Mouse (Mus musculus): ENCODE results near the gene Eif3a. TPM values are rescaled to one million over a fixed set of nuclear protein-coding genes. Genes with fewer than 3 reads are reported as not detected.

Gene Eif3a
- polyA plus RNA-seq, 1 experiment from 2014 or later = 131 TPM

DNA sequence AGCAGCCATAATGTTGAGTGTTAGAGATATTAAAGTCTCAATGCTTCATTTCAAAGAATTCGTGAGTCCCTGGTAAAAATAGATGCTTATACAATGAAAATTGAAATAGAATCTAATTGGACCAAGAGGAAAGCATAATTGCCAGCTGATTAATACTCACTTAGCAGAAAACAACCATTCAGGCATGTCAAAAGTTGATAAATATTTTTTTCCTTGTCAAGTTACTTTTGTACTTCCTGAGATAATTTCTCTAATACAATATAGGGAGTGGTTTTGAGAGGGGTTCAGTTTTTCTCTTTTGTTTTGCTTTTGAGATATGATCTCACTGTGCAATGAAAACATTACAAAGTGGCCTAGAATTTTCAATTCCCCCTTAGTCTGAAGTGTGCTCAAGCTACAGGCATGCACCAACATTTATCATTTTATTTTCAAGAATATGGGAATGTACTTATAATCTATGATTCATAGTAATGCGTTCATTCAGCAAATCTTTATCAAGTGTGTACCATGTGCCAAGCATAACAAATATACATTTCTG is 2.8 kb upstream of the Eif3a start:
- H3K4me3 ChIP-seq = no peak overlapping the region
- H3K4me1 ChIP-seq = peaks cover 41% of the 10 kb centered on the region
- 0 out of 2 replicates have a peak, but pooled peaks cover 5% of the 10 kb centered on the region for H3K9me3 ChIP-seq (replicated peaks)
- no peak overlapping the region for H3K4me2 ChIP-seq
- 82% methylated on average over 2 of the region's 2 CpGs for WGBS (ENCODE audit: insufficient replicate concordance)
- no peak overlapping the region for H3K27ac ChIP-seq
- H3K9ac ChIP-seq = no peak overlapping the region; the same call in 1 of the 2 replicates
- ATAC-seq = no peak
- H3K36me3 ChIP-seq = no peaks in the 10 kb centered on the region
- no peaks in the 10 kb centered on the region for H3K27me3 ChIP-seq (replicated peaks)

DNA sequence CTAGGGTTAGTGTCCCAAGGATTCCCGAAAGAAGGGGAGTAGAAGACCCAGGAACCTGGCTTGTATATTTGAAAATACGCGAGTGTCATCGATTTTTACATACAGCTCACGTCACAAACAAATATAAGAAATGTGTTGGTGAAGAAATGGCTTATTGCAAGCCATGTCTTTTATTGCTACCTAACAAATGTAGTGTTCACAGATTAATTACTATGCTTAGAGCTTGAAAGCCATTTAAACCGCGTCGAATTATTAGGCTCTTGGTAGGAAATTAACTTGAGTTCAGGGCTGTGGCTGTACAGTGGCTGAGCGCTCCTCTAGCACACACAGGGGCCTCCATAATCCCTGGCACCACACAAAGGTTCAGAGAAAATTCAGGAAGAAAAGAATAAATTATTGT is 706 bp upstream of the Eif3a start:
- ATAC-seq = no peak
- Histone ChIP-seq H3K9ac (peak overlapping the region; percentile 100), H3K27ac (peak overlapping the region; percentile 99), H3K4me1 (peaks cover 46% of the 10 kb centered on the region), H3K4me3 (peak overlapping the region; percentile 99), H3K36me3 (peaks cover 7% of the 10 kb centered on the region), H3K9me3 (replicated peaks) (no peaks in the 10 kb centered on the region), H3K4me2 (peak overlapping the region; percentile 92), H3K27me3 (replicated peaks) (no peaks in the 10 kb centered on the region)
- 15% methylated on average over 9 of the region's 9 CpGs for WGBS (ENCODE audit: insufficient replicate concordance)

DNA sequence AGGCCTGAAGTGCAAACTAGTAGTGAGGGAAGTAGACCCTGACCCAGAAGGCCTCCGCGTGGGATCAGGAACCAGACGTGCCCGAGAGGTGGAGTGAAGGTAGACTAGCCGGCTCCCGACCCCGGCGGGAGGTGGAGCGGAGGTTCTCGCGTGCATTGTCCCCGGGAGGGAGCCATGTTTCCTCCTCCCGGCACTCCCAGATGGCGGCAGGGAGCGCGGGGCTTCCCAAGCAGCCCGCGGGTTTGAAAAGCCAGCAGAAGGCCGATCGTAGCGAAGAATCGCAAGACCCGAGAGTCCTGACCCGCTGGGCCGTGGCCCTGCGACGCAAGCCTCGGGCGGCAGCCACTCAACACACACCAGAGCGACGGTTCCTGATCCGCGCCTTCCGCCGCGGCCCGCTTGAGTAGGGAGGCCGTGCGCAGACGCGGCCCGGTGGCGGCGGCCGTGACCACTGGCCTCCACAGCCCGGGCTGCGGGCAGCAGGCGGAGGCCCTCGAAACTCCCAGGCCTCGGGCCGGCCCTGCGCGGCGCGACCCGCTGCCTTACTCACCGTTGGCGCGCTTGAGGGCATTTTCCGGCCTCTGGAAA is 445 bp downstream of the Eif3a start:
- Histone ChIP-seq H3K9ac (peak overlapping the region; percentile 100), H3K4me2 (peak overlapping the region; percentile 92), H3K36me3 (peaks cover 11% of the 10 kb centered on the region), H3K27me3 (replicated peaks) (no peaks in the 10 kb centered on the region), H3K4me1 (peaks cover 49% of the 10 kb centered on the region), H3K4me3 (peak overlapping the region; percentile 99), H3K27ac (peak overlapping the region; percentile 99), H3K9me3 (replicated peaks) (no peaks in the 10 kb centered on the region)
- ATAC-seq = peak; percentile 68
- WGBS (ENCODE audit: insufficient replicate concordance) = under 1% methylated on average over 58 of the region's 60 CpGs

GRCm38 (mm10) chr19:60789452-60789851 is 1.0 kb downstream of the Eif3a start:
- Histone ChIP-seq H3K4me3 (peak overlapping the region; percentile 99), H3K9ac (peak overlapping the region; percentile 100), H3K36me3 (peaks cover 15% of the 10 kb centered on the region), H3K27ac (peak overlapping the region; percentile 99), H3K27me3 (replicated peaks) (no peaks in the 10 kb centered on the region), H3K4me2 (peak overlapping the region; percentile 92), H3K4me1 (peaks cover 51% of the 10 kb centered on the region), H3K9me3 (replicated peaks) (no peaks in the 10 kb centered on the region)
- WGBS (ENCODE audit: insufficient replicate concordance) = 1% methylated on average over 7 of the region's 7 CpGs
- no peak for ATAC-seq

DNA sequence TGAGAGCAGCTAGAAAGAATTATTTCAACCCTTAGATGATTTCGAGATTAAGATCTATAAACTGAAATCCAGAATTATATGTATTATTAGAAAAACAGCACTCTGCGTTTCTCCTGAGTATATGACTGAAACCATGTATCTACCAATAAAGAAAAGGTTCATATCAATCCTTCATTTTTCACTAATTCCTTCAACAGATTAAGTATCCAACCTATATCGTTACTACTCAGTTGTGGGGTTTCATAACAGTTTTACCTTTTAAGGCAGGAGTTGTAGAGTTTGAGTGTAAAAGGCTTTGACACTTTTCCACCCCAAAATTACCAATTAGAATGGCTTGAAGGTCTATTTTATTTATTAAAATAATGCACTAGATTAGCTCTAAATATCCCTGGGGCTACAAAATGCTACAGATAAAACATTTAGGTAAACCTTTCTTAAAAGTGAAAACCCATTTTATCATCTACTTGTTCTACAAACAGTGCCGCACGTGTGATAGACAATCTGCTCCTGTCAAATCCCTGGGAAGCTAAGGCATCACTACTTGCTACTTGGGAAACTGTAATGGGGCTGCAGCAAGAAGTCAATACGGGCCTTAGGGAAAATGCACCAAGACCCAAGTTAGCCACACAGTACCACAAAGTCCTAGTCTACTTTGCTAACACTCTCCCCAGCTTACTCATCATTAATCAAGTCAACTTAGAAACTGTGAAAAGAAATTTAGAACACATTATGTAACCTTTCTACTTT is 2.1 kb downstream of the Eif3a start:
- peak overlapping the region; percentile 37; the same call in 1 of the 2 replicates for H3K27ac ChIP-seq
- H3K9ac ChIP-seq = peak overlapping the region; percentile 100
- H3K36me3 ChIP-seq = peaks cover 25% of the 10 kb centered on the region
- WGBS (ENCODE audit: insufficient replicate concordance) = 30% methylated on average over 6 of the region's 6 CpGs
- peak overlapping the region; percentile 92 for H3K4me2 ChIP-seq
- H3K27me3 ChIP-seq (replicated peaks) = no peaks in the 10 kb centered on the region
- ATAC-seq = no peak
- no peaks in the 10 kb centered on the region for H3K9me3 ChIP-seq (replicated peaks)
- H3K4me1 ChIP-seq = peaks cover 53% of the 10 kb centered on the region
- H3K4me3 ChIP-seq = peak overlapping the region; percentile 99

- ATAC-seq = no peak
- peak overlapping the region; percentile 100 for H3K9ac ChIP-seq
- H3K36me3 ChIP-seq = peaks cover 29% of the 10 kb centered on the region
- H3K9me3 ChIP-seq (replicated peaks) = no peaks in the 10 kb centered on the region
- H3K4me3 ChIP-seq = peak overlapping the region; percentile 99
- 0 out of 2 replicates have a peak overlapping the region, but pooled peaks have one; percentile 30 for H3K27ac ChIP-seq
- WGBS (ENCODE audit: insufficient replicate concordance) = 52% methylated on average over 2 of the region's 2 CpGs
- peak overlapping the region; percentile 92 for H3K4me2 ChIP-seq
- H3K4me1 ChIP-seq = peaks cover 56% of the 10 kb centered on the region
- no peaks in the 10 kb centered on the region for H3K27me3 ChIP-seq (replicated peaks)
Measured at GRCm38 (mm10) chr19:60787465-60788150, 2.9 kb downstream of the Eif3a start.

DNA sequence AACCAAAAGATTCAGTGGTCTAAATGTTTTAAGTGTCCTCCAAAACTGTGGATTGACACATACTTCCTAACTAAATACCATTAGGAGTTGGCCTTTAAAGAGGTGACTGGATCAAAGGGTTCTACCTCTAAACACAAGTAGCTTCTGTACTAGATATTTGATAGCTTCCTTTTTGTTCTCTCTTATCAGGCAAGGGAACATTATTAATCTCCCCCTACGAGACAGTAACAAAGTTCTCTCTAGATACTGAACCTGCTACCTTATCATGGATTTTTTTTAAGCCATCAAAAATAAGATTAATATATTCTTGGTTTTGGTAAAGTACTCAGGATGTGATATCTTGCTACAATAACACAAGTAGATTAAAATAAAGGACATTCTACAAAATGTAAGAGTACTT is 5.7 kb downstream of the Eif3a start:
- no peak for ATAC-seq
- WGBS (ENCODE audit: insufficient replicate concordance) = 13% methylated on average over 1 of the region's 1 CpGs
- H3K4me3 ChIP-seq = no peak overlapping the region
- no peak overlapping the region for H3K27ac ChIP-seq
- H3K4me2 ChIP-seq = no peak overlapping the region
- H3K36me3 ChIP-seq = peaks cover 54% of the 10 kb centered on the region
- no peaks in the 10 kb centered on the region for H3K9me3 ChIP-seq (replicated peaks)
- H3K9ac ChIP-seq = no peak overlapping the region; the same call in 1 of the 2 replicates
- H3K4me1 ChIP-seq = peaks cover 48% of the 10 kb centered on the region
- no peaks in the 10 kb centered on the region for H3K27me3 ChIP-seq (replicated peaks)

- peaks cover 72% of the 10 kb centered on the region for H3K36me3 ChIP-seq
- ATAC-seq = no peak
- 79% methylated on average over 3 of the region's 3 CpGs for WGBS (ENCODE audit: insufficient replicate concordance)
- no peak overlapping the region for H3K27ac ChIP-seq
- no peak overlapping the region for H3K9ac ChIP-seq
- no peak overlapping the region for H3K4me3 ChIP-seq
- H3K4me2 ChIP-seq = no peak overlapping the region
- no peaks in the 10 kb centered on the region for H3K27me3 ChIP-seq (replicated peaks)
- H3K4me1 ChIP-seq = peaks cover 34% of the 10 kb centered on the region
- no peaks in the 10 kb centered on the region for H3K9me3 ChIP-seq (replicated peaks)
Measured at GRCm38 (mm10) chr19:60782034-60782433, 8.4 kb downstream of the Eif3a start.

DNA sequence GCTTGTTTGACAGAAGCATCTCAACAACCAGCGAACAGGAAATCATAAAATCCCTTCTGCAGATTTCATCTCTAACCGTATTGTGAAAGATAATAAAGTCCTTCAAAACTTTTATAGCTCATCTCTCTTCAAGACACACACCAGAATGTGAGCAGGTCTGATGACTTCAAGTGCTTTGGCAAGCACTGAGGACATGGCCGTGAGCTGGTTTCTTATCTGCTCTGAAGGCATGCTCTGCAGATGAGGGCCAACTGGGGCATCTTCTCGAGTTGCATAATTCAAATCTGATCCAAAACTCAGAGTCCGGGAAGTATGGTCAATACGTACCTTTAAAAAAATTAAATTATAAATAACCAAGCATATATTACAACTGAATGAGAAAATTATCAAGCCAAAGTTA is 17.1 kb downstream of the Eif3a start:
- no peak overlapping the region for H3K4me3 ChIP-seq
- no peaks in the 10 kb centered on the region for H3K9me3 ChIP-seq (replicated peaks)
- no peak overlapping the region for H3K27ac ChIP-seq
- H3K9ac ChIP-seq = no peak overlapping the region
- no peaks in the 10 kb centered on the region for H3K4me1 ChIP-seq
- no peak for ATAC-seq
- peaks cover 95% of the 10 kb centered on the region for H3K36me3 ChIP-seq
- 80% methylated on average over 6 of the region's 6 CpGs for WGBS (ENCODE audit: insufficient replicate concordance)
- H3K4me2 ChIP-seq = no peak overlapping the region
- H3K27me3 ChIP-seq (replicated peaks) = no peaks in the 10 kb centered on the region

DNA sequence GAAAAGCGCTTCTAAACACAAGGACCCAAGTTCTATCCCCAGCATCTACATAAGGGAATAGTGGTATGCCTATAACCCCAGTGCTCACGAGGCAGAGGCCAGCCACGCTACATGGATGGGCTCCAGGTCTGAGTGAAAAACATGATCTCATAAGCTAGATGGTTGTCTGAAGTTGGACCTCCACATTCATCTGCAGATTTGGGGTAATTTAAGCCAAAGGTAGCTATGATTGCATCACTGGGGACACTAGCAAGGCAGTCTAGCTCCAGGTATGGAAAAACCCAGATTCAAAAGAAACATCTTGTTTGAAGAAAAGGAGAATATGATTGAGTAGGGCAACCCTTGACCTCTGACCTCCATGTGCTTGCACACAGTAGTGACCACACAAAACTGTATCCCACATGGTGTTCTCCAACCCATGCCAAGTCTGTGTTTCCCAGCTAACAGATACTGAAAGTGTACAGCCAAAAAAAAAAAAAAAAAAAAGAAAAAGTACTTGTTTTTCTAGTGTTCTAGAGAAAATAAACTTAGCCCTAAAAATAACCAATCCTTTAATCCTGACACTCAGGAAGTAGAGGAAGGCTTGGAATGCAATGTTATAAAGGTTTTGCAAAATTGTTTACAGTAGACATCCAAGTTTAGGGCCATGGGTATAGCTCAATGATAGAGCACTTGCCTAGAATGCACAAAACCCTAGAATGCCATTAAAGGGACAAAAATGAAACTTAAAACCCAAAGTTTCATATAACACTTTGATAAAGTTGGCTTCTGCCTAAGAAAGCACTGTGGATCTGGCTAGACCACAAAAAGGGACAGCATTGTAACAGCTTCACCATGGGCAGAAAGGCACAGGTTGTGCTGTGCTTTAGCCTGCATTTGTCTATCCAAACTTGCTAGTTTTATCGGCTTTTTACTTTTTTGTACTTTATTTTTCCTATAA is 31.3 kb downstream of the Eif3a start:
- H3K36me3 ChIP-seq = peaks cover 44% of the 10 kb centered on the region
- H3K27ac ChIP-seq = no peak overlapping the region
- H3K4me1 ChIP-seq = peaks cover 36% of the 10 kb centered on the region
- no peaks in the 10 kb centered on the region for H3K9me3 ChIP-seq (replicated peaks)
- no peak overlapping the region for H3K4me3 ChIP-seq
- 72% methylated on average over 4 of the region's 4 CpGs for WGBS (ENCODE audit: insufficient replicate concordance)
- H3K9ac ChIP-seq = no peak overlapping the region
- peak overlapping the region; percentile 8; the same call in 1 of the 2 replicates for H3K4me2 ChIP-seq
- H3K27me3 ChIP-seq (replicated peaks) = peaks cover 48% of the 10 kb centered on the region
- no peak for ATAC-seq
